Mouse (Mus musculus) layer of hippocampus, adult 2 months (tissue): ENCODE measurements around the gene Nudt14. TPM values are rescaled to one million over a fixed set of nuclear protein-coding genes. Genes with fewer than 3 reads are reported as not detected.

Experiments
- DNase-seq, 2 experiments: peaks; one replicate each; pipeline ENCODE4 v3.0.0; 2022; ENCODE audit warnings: low spot score in 2 of 2
- H3K27ac ChIP-seq: fragments of 200-600 bp; 2 replicates; pipeline ENCODE4 v1.8.1; 2022
- H3K4me3 ChIP-seq: fragments of 200-600 bp; 2 replicates; pipeline ENCODE4 v1.8.1; 2022; ENCODE audit warnings: mild to moderate bottlenecking
- CTCF ChIP-seq: fragments of 200-600 bp; conservative IDR thresholded peaks from 2 replicates; pipeline ENCODE4 v1.8.1; 2022; ENCODE audit warnings: antibody characterized with exemption, mild to moderate bottlenecking, moderate library complexity
- long read RNA-seq, 2 experiments: library from polyadenylated mRNA; stranded (forward); transcript quantifications; one replicate each; pipeline ENCODE4 v2.0.0; 2021; ENCODE audit warnings: borderline mapping rate in 2 of 2
- total RNA-seq, 2 experiments: library from RNA; stranded (reverse); gene quantifications; 2 replicates each; pipeline ENCODE4 v1.2.3; 2021

The Nudt14 gene
- 10 to 100 TPM in 1 of 2 experiments, 1 to 10 TPM in 1; 9.8 to 10.1 TPM for total RNA-seq
- long read RNA-seq, experiment 1, partial matches to known transcripts: 0 of 2 reads
- long read RNA-seq, experiment 1, other reads (novel, unspliced or antisense): 0 of 2 reads
- long read RNA-seq, experiment 2, partial matches to known transcripts: 0 of 7 reads
- long read RNA-seq, experiment 2, other reads (novel, unspliced or antisense): 1 of 7 reads

GRCm38 (mm10) chr12:112941776-112942713, at the start of gene Nudt14:
Nudt14 (minus strand) TSS chr12:112942124.
- Histone ChIP-seq H3K27ac (peak within 1 kb of the TSS; percentile 96), H3K4me3 (peak within 1 kb of the TSS; percentile 86)
- DNase-seq: peak in 1 of 2 experiments; percentile 47
- 0 out of 2 replicates have a peak, but pooled peaks have one; percentile 5 for TF ChIP-seq CTCF

GRCm38 (mm10) chr12:112991444-112991843, 49.5 kb upstream of the Nudt14 start:
- no peak for DNase-seq
- H3K4me3 ChIP-seq: no peak overlapping the region
- no peak overlapping the region for H3K27ac ChIP-seq
- TF ChIP-seq CTCF: no peak

- no peak for TF ChIP-seq CTCF
- DNase-seq: no peak
- no peak overlapping the region for H3K4me3 ChIP-seq
These were observed 48.9 kb upstream of the Nudt14 start for GRCm38 (mm10) chr12:112990706-112991405.

GRCm38 (mm10) chr12:112987877-112988276, 46.0 kb upstream of the Nudt14 start:
- Histone ChIP-seq H3K27ac (0 out of 2 replicates have a peak overlapping the region, but pooled peaks have one; percentile 5), H3K4me3 (no peak overlapping the region)
- peak; percentile 74 for TF ChIP-seq CTCF
- DNase-seq: no peak

More at GRCm38 (mm10) chr12:112990706-112991405, 48.9 kb upstream of the Nudt14 start:
- no peak overlapping the region for H3K27ac ChIP-seq

- TF ChIP-seq CTCF: peak; percentile 69
- no peak overlapping the region for H3K27ac ChIP-seq
- no peak overlapping the region for H3K4me3 ChIP-seq
- DNase-seq: no peak
These were observed 43.4 kb upstream of the Nudt14 start for GRCm38 (mm10) chr12:112985346-112985745.

GRCm38 (mm10) chr12:112982031-112982430, 40.1 kb upstream of the Nudt14 start:
- no peak for DNase-seq

GRCm38 (mm10) chr12:112977156-112977555, 35.2 kb upstream of the Nudt14 start:
- no peak for DNase-seq
- peak overlapping the region; percentile 98 for H3K27ac ChIP-seq
- no peak for TF ChIP-seq CTCF
- peak overlapping the region; percentile 83 for H3K4me3 ChIP-seq

More at GRCm38 (mm10) chr12:112982031-112982430, 40.1 kb upstream of the Nudt14 start:
- TF ChIP-seq CTCF: no peak
- H3K27ac ChIP-seq: peak overlapping the region; percentile 75
- no peak overlapping the region for H3K4me3 ChIP-seq

GRCm38 (mm10) chr12:112976371-112977073, 34.6 kb upstream of the Nudt14 start, which contains the start of gene Btbd6:
Btbd6 (plus strand) TSS chr12:112976482.
- peak; percentile 76 for TF ChIP-seq CTCF
- peak; percentile 91 to 92 for DNase-seq
- peak within 1 kb of the TSS; percentile 98 for H3K27ac ChIP-seq
- peak within 1 kb of the TSS; percentile 83 for H3K4me3 ChIP-seq

GRCm38 (mm10) chr12:112974736-112975135, 32.8 kb upstream of the Nudt14 start:
- H3K27ac ChIP-seq: no peak overlapping the region
- no peak for TF ChIP-seq CTCF
- DNase-seq: no peak
- H3K4me3 ChIP-seq: no peak overlapping the region

GRCm38 (mm10) chr12:112969616-112970015, 27.7 kb upstream of the Nudt14 start:
- no peak for TF ChIP-seq CTCF
- no peak overlapping the region for H3K27ac ChIP-seq
- H3K4me3 ChIP-seq: no peak overlapping the region
- no peak for DNase-seq

- Histone ChIP-seq H3K4me3 (no peak overlapping the region), H3K27ac (no peak overlapping the region)
- DNase-seq: no peak
- no peak for TF ChIP-seq CTCF
These were observed 27.0 kb upstream of the Nudt14 start for GRCm38 (mm10) chr12:112968943-112969342.

GRCm38 (mm10) chr12:112965783-112966182, 23.9 kb upstream of the Nudt14 start:
- Histone ChIP-seq H3K4me3 (no peak overlapping the region), H3K27ac (0 out of 2 replicates have a peak overlapping the region, but pooled peaks have one; percentile 14)
- DNase-seq: no peak
- TF ChIP-seq CTCF: no peak
